Mouse (Mus musculus): ENCODE measurements at regions not wholly inside any gene's neighbourhood (a gene's known extent, or its start where the extent isn't known, plus 50 kb on each side); places are given as distances from the start of the nearest gene placed in this dataset.

GRCm38 (mm10) chr16:77315354-77315753 is 286.5 kb downstream of the Gm11146 start:
- peak; percentile 34 for DNase-seq (ENCODE audit: low spot score)

- no peak for DNase-seq (ENCODE audit: low spot score)
Measured at GRCm38 (mm10) chr16:77313195-77313594, 288.7 kb downstream of the Gm11146 start.

GRCm38 (mm10) chr16:77301270-77302171 is 288.0 kb downstream of the Usp25 start:
- DNase-seq (ENCODE audit: low spot score), result peak; percentile 37

- no peak for DNase-seq (ENCODE audit: low spot score)
Measured at GRCm38 (mm10) chr16:77300572-77301213, 287.2 kb downstream of the Usp25 start.

- DNase-seq (ENCODE audit: low spot score), result no peak
Measured at GRCm38 (mm10) chr16:77295574-77296355, 282.3 kb downstream of the Usp25 start.

GRCm38 (mm10) chr16:77292317-77292771 is 278.8 kb downstream of the Usp25 start:
- DNase-seq (ENCODE audit: low spot score), result no peak

- DNase-seq (ENCODE audit: low spot score), result no peak
Measured at GRCm38 (mm10) chr16:77291723-77292316, 278.3 kb downstream of the Usp25 start.

- peak; percentile 22 for DNase-seq (ENCODE audit: low spot score)
Measured at GRCm38 (mm10) chr16:77284205-77284604, 270.7 kb downstream of the Usp25 start.

GRCm38 (mm10) chr16:77279916-77280315 is 266.4 kb downstream of the Usp25 start:
- no peak for DNase-seq (ENCODE audit: low spot score)

GRCm38 (mm10) chr16:77279495-77279894 is 266.0 kb downstream of the Usp25 start:
- no peak for DNase-seq (ENCODE audit: low spot score)

GRCm38 (mm10) chr16:77273306-77273705 is 259.8 kb downstream of the Usp25 start:
- no peak for DNase-seq (ENCODE audit: low spot score)

GRCm38 (mm10) chr16:77268926-77269325 is 255.4 kb downstream of the Usp25 start:
- DNase-seq (ENCODE audit: low spot score), result no peak

GRCm38 (mm10) chr16:77267679-77268078 is 254.2 kb downstream of the Usp25 start:
- DNase-seq (ENCODE audit: low spot score), result no peak

GRCm38 (mm10) chr16:77252349-77252748 is 238.8 kb downstream of the Usp25 start:
- DNase-seq (ENCODE audit: low spot score), result no peak

GRCm38 (mm10) chr16:77251422-77251821 is 237.9 kb downstream of the Usp25 start:
- DNase-seq (ENCODE audit: low spot score), result no peak

GRCm38 (mm10) chr16:77240876-77241275 is 227.4 kb downstream of the Usp25 start:
- DNase-seq (ENCODE audit: low spot score), result no peak

GRCm38 (mm10) chr16:77239176-77239790 is 225.8 kb downstream of the Usp25 start:
- DNase-seq (ENCODE audit: low spot score), result no peak

- peak; percentile 25 for DNase-seq (ENCODE audit: low spot score)
Measured at GRCm38 (mm10) chr16:77238358-77239175, 225.1 kb downstream of the Usp25 start.

- DNase-seq (ENCODE audit: low spot score), result peak; percentile 23
Measured at GRCm38 (mm10) chr16:77237631-77238357, 224.3 kb downstream of the Usp25 start.

- DNase-seq (ENCODE audit: low spot score), result no peak
Measured at GRCm38 (mm10) chr16:77237272-77237603, 223.7 kb downstream of the Usp25 start.

All from layer of hippocampus, adult 11-12 months (tissue).